Mouse (Mus musculus) heart, postnatal 0 days (tissue): ENCODE data around the gene Atp1a4.

Experiments used
- CTCF ChIP-seq: IDR thresholded peaks from 2 replicates; pipeline ENCODE4 v1.5.1; 2016; ENCODE audit warnings: antibody characterized with exemption, control low read depth, low read depth
- EP300 ChIP-seq: IDR thresholded peaks from 2 replicates; pipeline ENCODE4 v1.6.1; 2016; ENCODE audit warnings: antibody characterized with exemption, low read depth

DNA sequence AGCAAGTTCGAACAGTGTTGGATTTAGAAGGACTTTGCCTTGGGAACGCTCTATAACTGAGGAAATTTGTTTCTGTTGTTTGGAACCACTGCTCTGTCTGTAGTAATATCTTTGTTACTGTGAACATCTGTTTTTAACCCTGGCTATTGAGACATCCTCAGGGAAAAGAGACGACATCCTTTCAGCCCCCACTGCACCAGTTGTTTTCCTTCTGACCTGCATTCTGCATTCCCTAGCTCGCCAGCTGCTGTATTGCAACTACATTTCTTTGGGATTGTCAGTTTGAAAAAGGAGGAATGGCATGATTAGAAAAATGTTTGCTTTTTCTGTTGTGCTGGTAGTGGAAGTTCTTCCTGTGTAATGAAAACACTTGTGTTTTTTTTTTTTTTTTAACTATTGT, 77.3 kb downstream of the Atp1a4 start:
- TF ChIP-seq CTCF (no peak), EP300 (no peak)
